Mouse (Mus musculus) hindbrain, embryonic 13.5 days (tissue): ENCODE measurements around the gene Mid1. TPM values are rescaled to one million over a fixed set of nuclear protein-coding genes. Genes with fewer than 3 reads are reported as not detected.
"Not testable (repeated sequence)": the region's sequence is repeated elsewhere in the genome, so short reads cannot be mapped to it uniquely, and the experiment has no call there.

Experiments used
- ATAC-seq: fragments of 200-750 bp; cut with Nextera tagmentation; 2 replicates; pipeline ENCODE4 v1.8.0; 2017; ENCODE audit warnings: moderate TSS enrichment; ENCODE audit not compliant: low FRiP score
- H3K27ac ChIP-seq: fragments of 300-500 bp; sonication (generic); 2 replicates; pipeline ENCODE4 v1.5.1; 2015; ENCODE audit warnings: inconsistent platforms, mild to moderate bottlenecking, moderate library complexity
- H3K27me3 ChIP-seq: fragments of 300-500 bp; sonication (generic); 2 replicates; pipeline ENCODE4 v1.6.1; 2015; ENCODE audit warnings: mild to moderate bottlenecking, inconsistent platforms
- H3K36me3 ChIP-seq: fragments of 300-500 bp; sonication (generic); 2 replicates; pipeline ENCODE4 v1.6.1; 2015; ENCODE audit warnings: mild to moderate bottlenecking, inconsistent platforms
- H3K4me1 ChIP-seq: fragments of 300-500 bp; sonication (generic); replicated peaks from 2 replicates; pipeline ENCODE4 v1.6.1; 2015; ENCODE audit warnings: inconsistent platforms
- H3K4me2 ChIP-seq: fragments of 300-500 bp; sonication (generic); 2 replicates; pipeline ENCODE4 v1.6.1; 2015; ENCODE audit warnings: inconsistent platforms, mild to moderate bottlenecking, moderate library complexity
- H3K4me3 ChIP-seq: fragments of 300-500 bp; sonication (generic); 2 replicates; pipeline ENCODE4 v1.5.1; 2015; ENCODE audit warnings: mild to moderate bottlenecking, inconsistent platforms
- H3K9ac ChIP-seq: fragments of 300-500 bp; sonication (generic); 2 replicates; pipeline ENCODE4 v1.6.1; 2015; ENCODE audit warnings: mild to moderate bottlenecking, inconsistent platforms
- H3K9me3 ChIP-seq: fragments of 300-500 bp; sonication (generic); 2 replicates; pipeline ENCODE4 v1.6.1; 2016; ENCODE audit warnings: inconsistent platforms
- WGBS: fragments of 180-500 bp; shearing (Covaris S2); methylation state at CpG from one replicate; pipeline ENCODE4 v1.1.7; 2015; 5-methylcytosine and 5-hydroxymethylcytosine counted together
- polyA plus RNA-seq: library from polyadenylated mRNA; unstranded; fragments of >200 nt; fragmentation: Nextera tagmentation; extraction: Ambion mirVana; gene quantifications from 2 replicates; pipeline ENCODE4 v1.2.1, GENCODE M21; 2015

Gene Mid1
- polyA plus RNA-seq, 1 experiment from 2014 or later = 7.7 TPM

DNA sequence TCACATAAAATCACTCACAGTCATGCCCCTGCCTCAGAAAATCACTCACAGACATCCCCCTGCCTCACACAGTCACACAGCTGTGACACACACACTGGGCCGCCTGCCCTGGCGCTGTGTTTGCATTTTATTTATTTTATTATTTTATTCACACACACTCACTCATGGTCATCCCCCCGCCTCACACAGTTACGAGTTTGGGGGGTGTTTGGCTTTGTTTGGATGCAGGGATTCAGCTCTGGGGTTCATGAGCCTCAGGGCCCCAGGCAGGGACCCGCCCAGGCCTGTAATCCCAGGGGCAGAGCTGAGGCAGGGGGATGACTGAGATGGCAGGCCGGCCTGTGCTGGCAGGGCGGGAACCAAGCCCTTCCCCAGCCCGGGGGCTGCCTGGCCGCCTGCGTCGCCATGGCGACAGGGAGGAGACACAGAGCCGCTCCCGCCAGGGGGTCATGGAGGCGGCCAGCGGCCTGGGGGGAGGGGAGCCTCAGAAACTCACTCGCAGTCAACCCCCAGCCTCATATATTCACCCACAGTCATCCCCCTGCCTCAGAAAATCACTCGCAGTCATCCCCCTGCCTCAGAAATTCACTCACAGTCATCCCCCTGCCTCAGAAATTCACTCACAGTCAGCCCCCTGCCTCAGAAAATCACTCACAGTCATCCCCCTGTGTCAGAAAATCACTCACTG is 317.7 kb downstream of the Mid1 start:
- not testable (repeated sequence) for H3K36me3 ChIP-seq, H3K4me3 ChIP-seq, H3K27me3 ChIP-seq, H3K4me2 ChIP-seq, H3K9ac ChIP-seq, H3K27ac ChIP-seq, H3K4me1 ChIP-seq
- H3K9me3 ChIP-seq = peaks cover 24% of the 10 kb centered on the region
- WGBS = 43% methylated on average over 18 of the region's 18 CpGs
- peak; percentile 58; the same call in 1 of the 2 replicates for ATAC-seq

DNA sequence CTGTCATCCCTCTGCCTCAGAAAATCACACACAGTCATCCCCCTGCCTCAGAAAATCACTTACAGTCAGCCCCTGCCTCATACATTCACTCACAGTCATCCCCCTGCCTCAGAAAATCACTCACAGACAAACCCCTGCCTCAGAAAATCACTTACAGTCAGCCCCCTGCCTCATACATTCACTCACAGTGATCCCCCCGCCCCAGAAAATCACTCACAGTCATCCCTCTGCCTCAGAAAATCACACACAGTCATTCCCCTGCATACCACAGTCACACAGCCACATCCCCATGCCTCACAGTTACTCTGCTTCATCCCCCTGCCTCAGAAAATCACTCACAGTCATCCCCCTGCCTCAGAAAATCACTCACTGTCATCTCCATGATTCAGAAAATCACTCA is 318.5 kb downstream of the Mid1 start:
- not testable (repeated sequence) for H3K9ac ChIP-seq, H3K4me1 ChIP-seq, ATAC-seq, H3K4me2 ChIP-seq, H3K36me3 ChIP-seq, H3K27me3 ChIP-seq, H3K4me3 ChIP-seq, H3K27ac ChIP-seq
- 26% methylated on average over 1 of the region's 1 CpGs for WGBS
- peaks cover 33% of the 10 kb centered on the region for H3K9me3 ChIP-seq

DNA sequence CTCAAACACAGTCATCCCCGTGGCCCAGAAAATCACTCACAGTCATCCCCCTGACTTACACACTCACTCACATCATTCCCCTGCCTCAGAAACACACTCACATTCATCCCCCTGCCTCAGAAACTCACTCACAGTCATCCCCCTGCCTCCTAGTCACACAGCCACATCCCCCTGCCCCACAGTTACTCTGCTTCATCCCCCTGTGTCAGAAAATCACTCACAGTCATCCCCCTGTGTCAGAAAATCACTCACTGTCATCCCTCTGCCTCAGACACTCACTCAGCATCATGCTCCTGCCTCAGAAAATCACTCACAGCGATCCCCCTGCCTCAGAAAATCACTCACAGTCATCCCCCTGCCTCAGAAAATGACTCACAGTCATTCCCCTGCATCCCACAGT is 319.2 kb downstream of the Mid1 start:
- not testable (repeated sequence) for H3K9ac ChIP-seq, H3K36me3 ChIP-seq, H3K27ac ChIP-seq, H3K4me1 ChIP-seq, H3K4me3 ChIP-seq, H3K27me3 ChIP-seq, H3K4me2 ChIP-seq, ATAC-seq
- WGBS = 47% methylated on average over 2 of the region's 2 CpGs
- H3K9me3 ChIP-seq = peaks cover 35% of the 10 kb centered on the region

GRCm38 (mm10) chrX:170004793-170005192 is 319.8 kb downstream of the Mid1 start:
- H3K27me3 ChIP-seq, ATAC-seq, H3K36me3 ChIP-seq, H3K4me1 ChIP-seq, H3K4me2 ChIP-seq, H3K27ac ChIP-seq, H3K9ac ChIP-seq, H3K4me3 ChIP-seq: not testable (repeated sequence)
- peaks cover 40% of the 10 kb centered on the region for H3K9me3 ChIP-seq
- 40% methylated on average over 5 of the region's 5 CpGs for WGBS

GRCm38 (mm10) chrX:170005194-170005593 is 320.2 kb downstream of the Mid1 start:
- not testable (repeated sequence) for H3K9ac ChIP-seq
- peaks cover 43% of the 10 kb centered on the region for H3K9me3 ChIP-seq

GRCm38 (mm10) chrX:170005695-170006297 is 320.8 kb downstream of the Mid1 start:
- H3K27ac ChIP-seq, H3K9ac ChIP-seq, H3K27me3 ChIP-seq, H3K4me3 ChIP-seq, H3K36me3 ChIP-seq, H3K4me2 ChIP-seq, ATAC-seq, H3K4me1 ChIP-seq: not testable (repeated sequence)
- peaks cover 46% of the 10 kb centered on the region for H3K9me3 ChIP-seq
- 56% methylated on average over 1 of the region's 1 CpGs for WGBS

More at GRCm38 (mm10) chrX:170005194-170005593, 320.2 kb downstream of the Mid1 start:
- WGBS = 27% methylated on average over 13 of the region's 13 CpGs
- H3K36me3 ChIP-seq, H3K27me3 ChIP-seq, ATAC-seq, H3K4me1 ChIP-seq, H3K4me2 ChIP-seq, H3K27ac ChIP-seq, H3K4me3 ChIP-seq: not testable (repeated sequence)

- 49% methylated on average over 3 of the region's 3 CpGs for WGBS
- not testable (repeated sequence) for ATAC-seq
These were observed 321.8 kb downstream of the Mid1 start for GRCm38 (mm10) chrX:170006694-170007247.

DNA sequence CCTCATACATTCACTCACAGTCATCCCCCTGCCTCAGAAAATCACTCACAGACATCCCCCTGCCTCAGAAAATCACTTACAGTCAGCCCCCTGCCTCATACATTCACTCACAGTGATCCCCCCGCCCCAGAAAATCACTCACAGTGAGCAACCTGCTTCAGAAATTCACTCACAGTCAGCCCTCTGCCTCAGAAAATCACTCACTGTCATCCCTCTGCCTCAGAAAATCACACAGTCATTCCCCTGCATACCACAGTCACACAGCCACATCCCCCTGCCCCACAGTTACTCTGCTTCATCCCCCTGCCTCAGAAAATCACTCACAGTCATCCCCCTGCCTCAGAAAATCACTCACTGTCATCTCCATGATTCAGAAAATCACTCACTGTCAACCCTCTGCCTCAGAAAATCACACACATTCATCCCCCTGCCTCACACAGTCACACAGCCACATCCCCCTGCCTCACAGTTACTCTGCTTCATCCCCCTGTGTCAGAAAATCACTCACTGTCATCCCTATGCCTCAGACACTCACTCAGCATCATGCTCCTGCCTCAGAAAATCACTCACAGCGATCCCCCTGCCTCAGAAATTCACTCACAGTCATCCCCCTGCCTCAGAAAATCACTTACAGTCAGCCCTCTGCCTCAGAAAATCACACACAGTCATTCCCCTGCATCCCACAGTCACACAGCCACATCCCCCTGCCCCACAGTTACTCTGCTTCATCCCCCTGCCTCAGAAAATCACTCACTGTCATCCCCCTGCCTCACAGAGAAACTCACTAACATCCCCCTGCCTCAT is 322.6 kb downstream of the Mid1 start:
- not testable (repeated sequence) for ATAC-seq
- 44% methylated on average over 2 of the region's 2 CpGs for WGBS

More at GRCm38 (mm10) chrX:170006694-170007247, 321.8 kb downstream of the Mid1 start:
- Histone ChIP-seq H3K9me3 (peaks cover 46% of the 10 kb centered on the region), H3K36me3 (peaks cover 13% of the 10 kb centered on the region)
- H3K4me1 ChIP-seq, H3K27me3 ChIP-seq, H3K4me2 ChIP-seq, H3K27ac ChIP-seq, H3K9ac ChIP-seq, H3K4me3 ChIP-seq: not testable (repeated sequence)

GRCm38 (mm10) chrX:170008179-170008467 is 323.1 kb downstream of the Mid1 start:
- not testable (repeated sequence) for H3K27me3 ChIP-seq, H3K4me2 ChIP-seq, H3K27ac ChIP-seq, H3K9ac ChIP-seq, ATAC-seq, H3K4me1 ChIP-seq, H3K4me3 ChIP-seq
- Histone ChIP-seq H3K9me3 (peaks cover 46% of the 10 kb centered on the region), H3K36me3 (peaks cover 13% of the 10 kb centered on the region)

More for the DNA sequence above, 322.6 kb downstream of the Mid1 start:
- not testable (repeated sequence) for H3K9ac ChIP-seq, H3K4me3 ChIP-seq, H3K27me3 ChIP-seq, H3K4me1 ChIP-seq, H3K27ac ChIP-seq, H3K4me2 ChIP-seq
- Histone ChIP-seq H3K9me3 (peaks cover 46% of the 10 kb centered on the region), H3K36me3 (peaks cover 13% of the 10 kb centered on the region)

DNA sequence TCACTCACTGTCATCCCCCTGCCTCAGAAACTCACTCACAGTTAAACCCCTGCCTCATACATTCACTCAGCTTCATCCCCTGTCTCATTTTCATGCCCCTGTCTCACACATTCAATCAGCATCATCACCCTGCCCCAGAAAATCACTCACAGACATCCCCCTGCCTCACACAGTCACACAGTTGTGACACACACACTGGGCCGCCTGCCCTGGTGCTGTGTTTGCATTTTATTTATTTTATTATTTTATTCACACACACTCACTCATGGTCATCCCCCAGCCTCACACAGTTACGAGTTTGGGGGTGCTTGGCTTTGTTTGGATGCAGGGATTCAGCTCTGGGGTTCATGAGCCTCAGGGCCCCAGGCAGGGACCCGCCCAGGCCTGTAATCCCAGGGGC is 323.6 kb downstream of the Mid1 start:
- H3K36me3 ChIP-seq = peaks cover 13% of the 10 kb centered on the region
- WGBS = 39% methylated on average over 3 of the region's 3 CpGs
- not testable (repeated sequence) for H3K4me1 ChIP-seq, H3K27me3 ChIP-seq, H3K4me3 ChIP-seq, ATAC-seq, H3K9ac ChIP-seq
- peak overlapping the region; percentile 8; the same call in 1 of the 2 replicates for H3K4me2 ChIP-seq
- peak overlapping the region; percentile 6; the same call in 1 of the 2 replicates for H3K27ac ChIP-seq
- H3K9me3 ChIP-seq = peaks cover 46% of the 10 kb centered on the region

DNA sequence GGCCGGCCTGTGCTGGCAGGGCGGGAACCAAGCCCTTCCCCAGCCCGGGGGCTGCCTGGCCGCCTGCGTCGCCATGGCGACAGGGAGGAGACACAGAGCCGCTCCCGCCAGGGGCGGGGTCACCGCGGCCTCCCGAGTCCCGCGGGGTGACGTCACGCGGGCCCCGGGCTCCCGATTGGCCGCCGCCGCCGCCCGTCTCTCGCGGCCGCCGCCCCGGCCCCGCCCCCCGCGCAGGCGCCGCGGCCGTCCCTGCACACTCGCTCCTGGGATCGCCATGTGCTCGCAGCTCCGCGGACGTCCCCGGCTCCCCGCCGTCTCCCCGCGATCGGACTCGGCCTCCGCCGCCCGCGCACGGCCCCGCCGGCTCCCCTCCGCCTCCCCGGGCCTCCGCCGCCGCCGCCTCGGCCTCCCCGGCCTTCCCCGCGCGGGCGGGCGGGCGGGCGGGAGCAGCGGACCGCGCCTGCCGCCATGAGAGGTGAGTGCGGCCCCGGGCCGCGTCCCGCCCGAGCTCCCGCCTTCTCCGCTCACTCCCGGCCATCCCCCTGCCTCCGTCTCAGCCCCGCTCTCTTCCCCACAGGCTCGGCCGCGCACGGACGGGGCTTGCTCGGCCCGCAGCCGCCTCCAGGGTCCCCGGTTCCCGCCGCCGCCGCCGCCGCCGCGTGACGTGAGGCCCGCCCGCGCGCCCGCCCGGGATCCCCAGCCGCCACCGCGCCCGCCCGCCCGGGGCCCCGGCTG is 324.2 kb downstream of the Mid1 start, which contains the start of gene Gm21887:
Gm21887 (plus strand) TSS at position 644 of the 735 bp plus-strand sequence.
- WGBS = 70% methylated on average over 117 of the region's 118 CpGs

More for the DNA sequence above, 324.2 kb downstream of the Mid1 start, which contains the start of gene Gm21887:
- H3K4me1 ChIP-seq, H3K27me3 ChIP-seq: not testable (repeated sequence)
- H3K4me3 ChIP-seq = peak within 1 kb of the TSS; percentile 46
- peak within 1 kb of the TSS; percentile 68 for H3K9ac ChIP-seq
- ATAC-seq = peak; percentile 89
- H3K4me2 ChIP-seq = peak within 1 kb of the TSS; percentile 25; the same call in 1 of the 2 replicates
- peaks cover 42% of the 10 kb centered on the region for H3K9me3 ChIP-seq
- H3K36me3 ChIP-seq = peaks cover 13% of the 10 kb centered on the region
- peak within 1 kb of the TSS; percentile 66 for H3K27ac ChIP-seq
